Mouse (Mus musculus): ENCODE results near the gene Gngt1. TPM values are rescaled to one million over a fixed set of nuclear protein-coding genes. Genes with fewer than 3 reads are reported as not detected.

Gngt1 gene
- polyA plus RNA-seq, 1 experiment = not detected

- Histone ChIP-seq H3K36me3 (ENCODE audit: control insufficient read depth, insufficient read depth) (no peaks in the 10 kb centered on the region), H3K79me2 (ENCODE audit: control insufficient read depth, insufficient read depth) (no peaks in the 10 kb centered on the region), H3ac (ENCODE audit: control insufficient read depth, insufficient read length, low read depth) (no peak overlapping the region), H3K79me3 (ENCODE audit: low read depth) (no peaks in the 10 kb centered on the region), H3K27me3 (ENCODE audit: control insufficient read depth, insufficient read depth, insufficient read length) (no peaks in the 10 kb centered on the region), H3K4me3 (ENCODE audit: insufficient read depth, poor library complexity, severe bottlenecking) (no peak overlapping the region)
- TF ChIP-seq USF1 (IDR thresholded peaks at IDR 0.05; ENCODE audit: low read depth) (no peak), MAX (IDR thresholded peaks at IDR 0.05) (no peak), CEBPB (IDR thresholded peaks at IDR 0.05; ENCODE audit: low read depth) (no peak), FOSL1 (IDR thresholded peaks at IDR 0.05; ENCODE audit: insufficient read depth, low read length, poor library complexity, severe bottlenecking) (no peak), CTCF (IDR thresholded peaks at IDR 0.05; ENCODE audit: control insufficient read depth, insufficient read depth, insufficient read length) (no peak), MYOD1 (IDR thresholded peaks at IDR 0.05; ENCODE audit: control insufficient read depth, insufficient read length, low read depth) (no peak), MYOG (IDR thresholded peaks at IDR 0.05; ENCODE audit: control insufficient read depth, extremely low read depth, insufficient read length) (no peak)
These were observed 11.2 kb downstream of the Gngt1 start for GRCm38 (mm10) chr6:4004808-4005207.

DNA sequence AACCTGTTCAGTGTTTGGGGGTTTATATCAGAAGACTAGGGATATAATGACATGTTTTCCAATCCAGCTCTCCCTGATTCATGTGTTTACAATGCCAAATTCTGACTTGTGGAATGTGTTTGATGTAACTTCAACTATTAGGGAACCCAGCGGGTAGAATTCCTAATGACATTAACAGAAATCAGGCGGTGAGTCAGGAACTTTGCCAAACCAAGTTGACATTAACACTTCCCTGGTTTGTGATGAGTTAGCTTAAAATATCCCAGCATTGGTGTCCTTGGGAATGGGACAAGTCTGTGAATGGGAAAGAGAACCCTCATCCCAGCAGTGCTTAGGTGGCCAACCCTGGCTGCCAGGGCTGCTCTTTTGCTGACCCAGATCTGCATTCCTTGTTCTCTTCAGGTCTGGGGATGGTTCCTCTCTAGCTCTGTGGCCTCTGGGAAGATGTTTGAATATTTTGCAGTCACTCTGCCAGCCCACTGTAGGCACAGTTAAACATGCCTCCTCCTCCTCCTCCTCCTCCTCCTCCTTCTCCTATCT lies 15.0 kb downstream of the Gngt1 start:
- Histone ChIP-seq H3K79me3 (ENCODE audit: low read depth) (no peaks in the 10 kb centered on the region), H3K36me3 (ENCODE audit: control insufficient read depth, insufficient read depth) (no peaks in the 10 kb centered on the region), H3K4me3 (ENCODE audit: insufficient read depth, poor library complexity, severe bottlenecking) (no peak overlapping the region), H3K79me2 (ENCODE audit: control insufficient read depth, insufficient read depth) (no peaks in the 10 kb centered on the region), H3ac (ENCODE audit: control insufficient read depth, insufficient read length, low read depth) (no peak overlapping the region), H3K27me3 (ENCODE audit: control insufficient read depth, insufficient read depth, insufficient read length) (no peaks in the 10 kb centered on the region)
- no peak for TF ChIP-seq MAX (IDR thresholded peaks at IDR 0.05)
- TF ChIP-seq MYOG (IDR thresholded peaks at IDR 0.05; ENCODE audit: control insufficient read depth, extremely low read depth, insufficient read length) = no peak
- no peak for TF ChIP-seq CTCF (IDR thresholded peaks at IDR 0.05; ENCODE audit: control insufficient read depth, insufficient read depth, insufficient read length)
- TF ChIP-seq USF1 (IDR thresholded peaks at IDR 0.05; ENCODE audit: low read depth) = no peak
- no peak for TF ChIP-seq MYOD1 (IDR thresholded peaks at IDR 0.05; ENCODE audit: control insufficient read depth, insufficient read length, low read depth)
- TF ChIP-seq FOSL1 (IDR thresholded peaks at IDR 0.05; ENCODE audit: insufficient read depth, low read length, poor library complexity, severe bottlenecking) = no peak

GRCm38 (mm10) chr6:4009548-4009947 lies 16.0 kb downstream of the Gngt1 start:
- Histone ChIP-seq H3K36me3 (ENCODE audit: control insufficient read depth, insufficient read depth) (no peaks in the 10 kb centered on the region), H3ac (ENCODE audit: control insufficient read depth, insufficient read length, low read depth) (no peak overlapping the region), H3K27me3 (ENCODE audit: control insufficient read depth, insufficient read depth, insufficient read length) (no peaks in the 10 kb centered on the region), H3K4me3 (ENCODE audit: insufficient read depth, poor library complexity, severe bottlenecking) (no peak overlapping the region), H3K79me3 (ENCODE audit: low read depth) (no peaks in the 10 kb centered on the region), H3K79me2 (ENCODE audit: control insufficient read depth, insufficient read depth) (no peaks in the 10 kb centered on the region)
- TF ChIP-seq MAX (IDR thresholded peaks at IDR 0.05) = no peak
- no peak for TF ChIP-seq MYOD1 (IDR thresholded peaks at IDR 0.05; ENCODE audit: control insufficient read depth, insufficient read length, low read depth)
- no peak for TF ChIP-seq USF1 (IDR thresholded peaks at IDR 0.05; ENCODE audit: low read depth)
- TF ChIP-seq CEBPB (IDR thresholded peaks at IDR 0.05; ENCODE audit: low read depth) = no peak
- TF ChIP-seq MYOG (IDR thresholded peaks at IDR 0.05; ENCODE audit: control insufficient read depth, extremely low read depth, insufficient read length) = no peak
- TF ChIP-seq FOSL1 (IDR thresholded peaks at IDR 0.05; ENCODE audit: insufficient read depth, low read length, poor library complexity, severe bottlenecking) = no peak
- no peak for TF ChIP-seq CTCF (IDR thresholded peaks at IDR 0.05; ENCODE audit: control insufficient read depth, insufficient read depth, insufficient read length)

DNA sequence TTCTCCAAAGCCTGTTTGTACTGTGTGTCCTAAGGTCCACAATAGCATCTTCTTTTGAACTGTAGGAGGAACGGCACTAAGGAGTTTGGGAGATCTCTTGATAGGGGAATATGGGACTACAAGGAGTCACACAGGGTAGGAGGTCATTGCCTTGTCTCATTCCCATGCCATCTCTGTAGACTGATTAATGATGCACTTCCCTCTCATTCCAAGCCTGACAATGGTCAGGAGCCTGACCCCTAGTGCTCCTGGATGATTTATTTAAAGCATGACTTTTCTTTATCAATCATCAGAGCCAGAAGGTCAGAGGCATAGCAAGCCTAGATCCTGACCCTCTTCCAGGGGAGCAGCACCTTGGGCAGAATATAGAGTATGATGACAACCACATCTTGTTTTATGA lies 29.1 kb downstream of the Gngt1 start:
- Histone ChIP-seq H3K36me3 (ENCODE audit: control insufficient read depth, insufficient read depth) (no peaks in the 10 kb centered on the region), H3ac (ENCODE audit: control insufficient read depth, insufficient read length, low read depth) (no peak overlapping the region)
- TF ChIP-seq MYOG (IDR thresholded peaks at IDR 0.05; ENCODE audit: control insufficient read depth, extremely low read depth, insufficient read length) (no peak), USF1 (IDR thresholded peaks at IDR 0.05; ENCODE audit: low read depth) (no peak), CTCF (IDR thresholded peaks at IDR 0.05; ENCODE audit: control insufficient read depth, insufficient read depth, insufficient read length) (no peak), CEBPB (IDR thresholded peaks at IDR 0.05; ENCODE audit: low read depth) (no peak), MYOD1 (IDR thresholded peaks at IDR 0.05; ENCODE audit: control insufficient read depth, insufficient read length, low read depth) (no peak), FOSL1 (IDR thresholded peaks at IDR 0.05; ENCODE audit: insufficient read depth, low read length, poor library complexity, severe bottlenecking) (no peak)

DNA sequence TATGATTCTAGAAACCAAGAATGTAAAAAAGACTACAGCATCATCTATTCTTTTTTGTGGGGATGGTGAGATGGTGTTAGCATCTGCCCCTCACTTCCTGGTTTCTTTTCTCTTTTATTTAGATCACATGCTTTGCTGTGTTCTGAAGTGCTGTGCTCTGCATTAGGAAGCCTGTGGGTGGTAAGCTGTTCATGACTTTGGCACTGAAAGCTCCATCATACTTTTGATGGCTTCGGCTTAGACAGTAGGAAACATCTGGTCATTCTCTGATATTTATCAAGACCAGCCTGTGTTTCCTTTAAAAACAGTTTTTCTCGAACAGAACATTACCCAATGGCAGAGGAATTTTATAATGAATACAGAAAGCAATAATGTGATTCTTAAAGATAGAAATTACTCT lies 32.8 kb downstream of the Gngt1 start:
- H3K4me3 ChIP-seq (ENCODE audit: insufficient read depth, poor library complexity, severe bottlenecking) = no peak overlapping the region
- no peak for TF ChIP-seq CEBPB (IDR thresholded peaks at IDR 0.05; ENCODE audit: low read depth)
- no peak for TF ChIP-seq FOSL1 (IDR thresholded peaks at IDR 0.05; ENCODE audit: insufficient read depth, low read length, poor library complexity, severe bottlenecking)
- TF ChIP-seq CTCF (IDR thresholded peaks at IDR 0.05; ENCODE audit: control insufficient read depth, insufficient read depth, insufficient read length) = no peak
- TF ChIP-seq MYOD1 (IDR thresholded peaks at IDR 0.05; ENCODE audit: control insufficient read depth, insufficient read length, low read depth) = no peak
- no peak for TF ChIP-seq USF1 (IDR thresholded peaks at IDR 0.05; ENCODE audit: low read depth)
- no peak for TF ChIP-seq MAX (IDR thresholded peaks at IDR 0.05)
- no peak for TF ChIP-seq MYOG (IDR thresholded peaks at IDR 0.05; ENCODE audit: control insufficient read depth, extremely low read depth, insufficient read length)
- H3ac ChIP-seq (ENCODE audit: control insufficient read depth, insufficient read length, low read depth) = no peak overlapping the region

More for the DNA sequence above, 29.1 kb downstream of the Gngt1 start:
- H3K79me3 ChIP-seq (ENCODE audit: low read depth) = no peaks in the 10 kb centered on the region
- H3K4me3 ChIP-seq (ENCODE audit: insufficient read depth, poor library complexity, severe bottlenecking) = no peak overlapping the region
- no peaks in the 10 kb centered on the region for H3K27me3 ChIP-seq (ENCODE audit: control insufficient read depth, insufficient read depth, insufficient read length)
- H3K79me2 ChIP-seq (ENCODE audit: control insufficient read depth, insufficient read depth) = no peaks in the 10 kb centered on the region

GRCm38 (mm10) chr6:4030956-4031355 lies 37.4 kb downstream of the Gngt1 start:
- H3ac ChIP-seq (ENCODE audit: control insufficient read depth, insufficient read length, low read depth) = no peak overlapping the region
- no peaks in the 10 kb centered on the region for H3K27me3 ChIP-seq (ENCODE audit: control insufficient read depth, insufficient read depth, insufficient read length)
- TF ChIP-seq CEBPB (IDR thresholded peaks at IDR 0.05; ENCODE audit: low read depth) (peak; percentile 49), MYOG (IDR thresholded peaks at IDR 0.05; ENCODE audit: control insufficient read depth, extremely low read depth, insufficient read length) (no peak)
- H3K36me3 ChIP-seq (ENCODE audit: control insufficient read depth, insufficient read depth) = no peaks in the 10 kb centered on the region
- H3K4me3 ChIP-seq (ENCODE audit: insufficient read depth, poor library complexity, severe bottlenecking) = no peak overlapping the region
- H3K79me3 ChIP-seq (ENCODE audit: low read depth) = no peaks in the 10 kb centered on the region
- H3K79me2 ChIP-seq (ENCODE audit: control insufficient read depth, insufficient read depth) = no peaks in the 10 kb centered on the region

More for the DNA sequence above, 32.8 kb downstream of the Gngt1 start:
- Histone ChIP-seq H3K36me3 (ENCODE audit: control insufficient read depth, insufficient read depth) (no peaks in the 10 kb centered on the region), H3K27me3 (ENCODE audit: control insufficient read depth, insufficient read depth, insufficient read length) (no peaks in the 10 kb centered on the region), H3K79me2 (ENCODE audit: control insufficient read depth, insufficient read depth) (no peaks in the 10 kb centered on the region), H3K79me3 (ENCODE audit: low read depth) (no peaks in the 10 kb centered on the region)

Measured in C2C12 (cell line).